Mouse (Mus musculus): ENCODE results near the gene Hsd3b5.
"Not testable (repeated sequence)": the region's sequence is repeated elsewhere in the genome, so short reads cannot be mapped to it uniquely, and the experiment has no call there.

The Hsd3b5 gene

GRCm38 (mm10) chr3:98630152-98630551, at the start of gene Hsd3b5:
Gene Hsd3b5, minus strand, starts transcription at chr3:98630252.
- DNase-seq (ENCODE audit: low spot score in 2 of 2), result no peak

GRCm38 (mm10) chr3:98635145-98635544, 5.1 kb upstream of the Hsd3b5 start:
- no peak for DNase-seq (ENCODE audit: low spot score in 2 of 2)

GRCm38 (mm10) chr3:98629633-98630032, 419 bp downstream of the Hsd3b5 start:
- no peak for DNase-seq (ENCODE audit: low spot score in 2 of 2)

GRCm38 (mm10) chr3:98616786-98617185, 13.3 kb downstream of the Hsd3b5 start:
- not testable (repeated sequence) for DNase-seq (ENCODE audit: low spot score in 2 of 2)

- not testable (repeated sequence) for DNase-seq (ENCODE audit: low spot score in 2 of 2)
These were observed 13.8 kb downstream of the Hsd3b5 start for GRCm38 (mm10) chr3:98616244-98616643.

GRCm38 (mm10) chr3:98614406-98614927, 15.6 kb downstream of the Hsd3b5 start:
- not testable (repeated sequence) for DNase-seq (ENCODE audit: low spot score in 2 of 2)

GRCm38 (mm10) chr3:98613963-98614362, 16.1 kb downstream of the Hsd3b5 start:
- DNase-seq (ENCODE audit: low spot score in 2 of 2), result no peak

- DNase-seq (ENCODE audit: low spot score in 2 of 2), result not testable (repeated sequence)
These were observed 16.5 kb downstream of the Hsd3b5 start for GRCm38 (mm10) chr3:98613540-98613939.

GRCm38 (mm10) chr3:98588707-98589106, 41.3 kb downstream of the Hsd3b5 start, which contains the start of gene Gm10681:
Gene Gm10681, minus strand, starts transcription at chr3:98588807.
- DNase-seq (ENCODE audit: low spot score in 2 of 2), result no peak

GRCm38 (mm10) chr3:98587721-98588120, 42.3 kb downstream of the Hsd3b5 start:
- no peak for DNase-seq (ENCODE audit: low spot score in 2 of 2)

GRCm38 (mm10) chr3:98582622-98583021, 47.4 kb downstream of the Hsd3b5 start:
- not testable (repeated sequence) for DNase-seq (ENCODE audit: low spot score in 2 of 2)

- not testable (repeated sequence) for DNase-seq (ENCODE audit: low spot score in 2 of 2)
These were observed 47.9 kb downstream of the Hsd3b5 start for GRCm38 (mm10) chr3:98582202-98582601.

GRCm38 (mm10) chr3:98581024-98581423, 49.0 kb downstream of the Hsd3b5 start:
- not testable (repeated sequence) for DNase-seq (ENCODE audit: low spot score in 2 of 2)
